Mouse (Mus musculus) lung, adult 2 months (tissue): ENCODE measurements at regions not wholly inside any gene's neighbourhood (a gene's known extent, or its start where the extent isn't known, plus 50 kb on each side); places are given as distances from the start of the nearest gene placed in this dataset.

Source experiments
- CTCF ChIP-seq: fragments of 200-500 bp; IDR thresholded peaks from 2 replicates; pipeline ENCODE4 v1.5.1; 2011; ENCODE audit warnings: mild to moderate bottlenecking, low read length, control low read depth; ENCODE audit not compliant: insufficient read depth
- POLR2A ChIP-seq: fragments of 200-500 bp; IDR thresholded peaks from 2 replicates; pipeline ENCODE4 v1.6.1; 2011; ENCODE audit warnings: low read depth, mild to moderate bottlenecking, control low read depth, low read length, borderline replicate concordance; ENCODE audit errors: extremely low read depth

- no peak for TF ChIP-seq CTCF
- no peak for TF ChIP-seq POLR2A
These were observed 222.8 kb upstream of the Fam19a5 start for GRCm38 (mm10) chr15:87321067-87321985.
